Mouse (Mus musculus) lung, embryonic 14.5 days (tissue): ENCODE measurements around the gene Retreg1. TPM values are rescaled to one million over a fixed set of nuclear protein-coding genes. Genes with fewer than 3 reads are reported as not detected.
A peak's percentile ranks its signal among the peaks of the same experiment; 100 is the strongest.

Source experiments
- ATAC-seq: fragments of 200-750 bp; cut with Nextera tagmentation; 2 replicates; pipeline ENCODE4 v1.8.0; 2017; ENCODE audit warnings: mild to moderate bottlenecking, moderate TSS enrichment, moderate library complexity; ENCODE audit not compliant: insufficient read depth
- DNase-seq: peaks from one replicate; pipeline ENCODE4 v3.0.0-alpha.2; 2015
- H3K27ac ChIP-seq: fragments of 300-500 bp; sonication (generic); 2 replicates; pipeline ENCODE4 v1.5.1; 2014; ENCODE audit warnings: low read depth, mild to moderate bottlenecking, moderate library complexity
- H3K27me3 ChIP-seq: fragments of 300-500 bp; sonication (generic); 2 replicates; pipeline ENCODE4 v1.6.1; 2014; ENCODE audit warnings: low read length, control low read depth; ENCODE audit not compliant: insufficient read depth
- H3K36me3 ChIP-seq: fragments of 300-500 bp; sonication (generic); 2 replicates; pipeline ENCODE4 v1.6.1; 2014; ENCODE audit warnings: control low read depth; ENCODE audit not compliant: insufficient read depth
- H3K4me1 ChIP-seq: fragments of 300-500 bp; sonication (generic); 2 replicates; pipeline ENCODE4 v1.6.1; 2014; ENCODE audit warnings: antibody characterized with exemption, control low read depth; ENCODE audit not compliant: insufficient read depth
- H3K4me2 ChIP-seq: fragments of 300-500 bp; sonication (generic); 2 replicates; pipeline ENCODE4 v1.6.1; 2014; ENCODE audit warnings: mild to moderate bottlenecking
- H3K4me3 ChIP-seq: fragments of 300-500 bp; sonication (generic); 2 replicates; pipeline ENCODE4 v1.5.1; 2014; ENCODE audit warnings: low read depth, low read length
- H3K9ac ChIP-seq: fragments of 300-500 bp; sonication (generic); 2 replicates; pipeline ENCODE4 v1.6.1; 2014
- H3K9me3 ChIP-seq: fragments of 300-500 bp; sonication (generic); 2 replicates; pipeline ENCODE4 v1.6.1; 2016; ENCODE audit warnings: low read depth, low read length, control low read depth
- CTCF ChIP-seq: IDR thresholded peaks from 2 replicates; pipeline ENCODE4 v1.5.1; 2016; ENCODE audit warnings: antibody characterized with exemption, low read depth
- WGBS: fragments of 180-500 bp; shearing (Covaris S2); extraction: QIAGEN DNeasy Blood & Tissue Kit; methylation state at CpG from one replicate; pipeline ENCODE4 v1.1.7; 2014; 5-methylcytosine and 5-hydroxymethylcytosine counted together
- polyA plus RNA-seq: library from polyadenylated mRNA; unstranded; fragments of >200 nt; fragmentation: Nextera tagmentation; extraction: Ambion mirVana; gene quantifications from 2 replicates; pipeline ENCODE4 v1.2.1, GENCODE M21; 2014

The Retreg1 gene
- polyA plus RNA-seq, 1 experiment from 2014 or later, result 5.0 TPM

GRCm38 (mm10) chr15:25830426-25830825, 12.6 kb upstream of the Retreg1 start:
- DNase-seq, result no peak
- H3K36me3 ChIP-seq, result no peaks in the 10 kb centered on the region
- no peak overlapping the region for H3K9ac ChIP-seq
- ATAC-seq, result no peak
- no peaks in the 10 kb centered on the region for H3K27me3 ChIP-seq
- H3K4me1 ChIP-seq, result no peaks in the 10 kb centered on the region
- no peak overlapping the region for H3K4me2 ChIP-seq
- no peak for TF ChIP-seq CTCF
- no peak overlapping the region for H3K4me3 ChIP-seq
- H3K27ac ChIP-seq, result no peak overlapping the region
- WGBS, result 52% methylated on average over 2 of the region's 2 CpGs
- H3K9me3 ChIP-seq, result no peaks in the 10 kb centered on the region

GRCm38 (mm10) chr15:25834282-25834681, 8.7 kb upstream of the Retreg1 start:
- H3K27ac ChIP-seq, result no peak overlapping the region
- H3K36me3 ChIP-seq, result no peaks in the 10 kb centered on the region
- no peaks in the 10 kb centered on the region for H3K27me3 ChIP-seq
- no peak overlapping the region for H3K9ac ChIP-seq
- no peak for TF ChIP-seq CTCF
- H3K4me2 ChIP-seq, result no peak overlapping the region
- H3K9me3 ChIP-seq, result no peaks in the 10 kb centered on the region
- WGBS, result 68% methylated on average over 2 of the region's 2 CpGs
- ATAC-seq, result no peak
- DNase-seq, result no peak
- H3K4me1 ChIP-seq, result no peaks in the 10 kb centered on the region
- no peak overlapping the region for H3K4me3 ChIP-seq

GRCm38 (mm10) chr15:25834920-25835674, 7.9 kb upstream of the Retreg1 start:
- Histone ChIP-seq H3K9ac (no peak overlapping the region), H3K27me3 (no peaks in the 10 kb centered on the region), H3K4me2 (no peak overlapping the region), H3K4me3 (no peak overlapping the region), H3K36me3 (no peaks in the 10 kb centered on the region), H3K9me3 (no peaks in the 10 kb centered on the region), H3K4me1 (no peaks in the 10 kb centered on the region), H3K27ac (no peak overlapping the region)
- TF ChIP-seq CTCF, result no peak
- ATAC-seq (no peak), DNase-seq (no peak)
- WGBS, result 81% methylated on average over 17 of the region's 17 CpGs

- Histone ChIP-seq H3K27ac (no peak overlapping the region), H3K4me3 (peak overlapping the region; percentile 70), H3K27me3 (peaks cover 25% of the 10 kb centered on the region; the same call in 1 of the 2 replicates), H3K9me3 (no peaks in the 10 kb centered on the region), H3K4me2 (peak overlapping the region; percentile 90), H3K4me1 (no peaks in the 10 kb centered on the region), H3K36me3 (no peaks in the 10 kb centered on the region), H3K9ac (peak overlapping the region; percentile 65)
- peak; percentile 48 for ATAC-seq
- TF ChIP-seq CTCF, result no peak
- DNase-seq, result no peak
- WGBS, result 9% methylated on average over 16 of the region's 16 CpGs
These were observed 406 bp upstream of the Retreg1 start for GRCm38 (mm10) chr15:25842462-25843085.

- Histone ChIP-seq H3K36me3 (no peaks in the 10 kb centered on the region), H3K4me1 (no peaks in the 10 kb centered on the region), H3K9me3 (no peaks in the 10 kb centered on the region), H3K4me3 (peak overlapping the region; percentile 70), H3K27me3 (peaks cover 25% of the 10 kb centered on the region; the same call in 1 of the 2 replicates), H3K9ac (no peak overlapping the region), H3K4me2 (peak overlapping the region; percentile 90), H3K27ac (no peak overlapping the region)
- DNase-seq, result no peak
- WGBS, result 16% methylated on average over 11 of the region's 11 CpGs
- no peak for TF ChIP-seq CTCF
- no peak for ATAC-seq
These were observed 1.1 kb downstream of the Retreg1 start for GRCm38 (mm10) chr15:25844013-25844570.

- no peak for DNase-seq
- ATAC-seq, result no peak
- Histone ChIP-seq H3K27me3 (peaks cover 25% of the 10 kb centered on the region; the same call in 1 of the 2 replicates), H3K9ac (no peak overlapping the region), H3K9me3 (no peaks in the 10 kb centered on the region), H3K36me3 (no peaks in the 10 kb centered on the region), H3K4me3 (no peak overlapping the region), H3K4me1 (no peaks in the 10 kb centered on the region), H3K4me2 (peak overlapping the region; percentile 90; the same call in 1 of the 2 replicates), H3K27ac (no peak overlapping the region)
- no peak for TF ChIP-seq CTCF
- WGBS, result 43% methylated on average over 4 of the region's 4 CpGs
These were observed 1.8 kb downstream of the Retreg1 start for GRCm38 (mm10) chr15:25844771-25845170.

- Histone ChIP-seq H3K36me3 (no peaks in the 10 kb centered on the region), H3K4me3 (no peak overlapping the region), H3K4me1 (no peaks in the 10 kb centered on the region), H3K9ac (no peak overlapping the region), H3K4me2 (no peak overlapping the region), H3K27ac (no peak overlapping the region), H3K9me3 (no peaks in the 10 kb centered on the region), H3K27me3 (peaks cover 11% of the 10 kb centered on the region; the same call in 1 of the 2 replicates)
- TF ChIP-seq CTCF, result no peak
- 83% methylated on average over 1 of the region's 1 CpGs for WGBS
- DNase-seq, result no peak
- no peak for ATAC-seq
These were observed 4.7 kb downstream of the Retreg1 start for GRCm38 (mm10) chr15:25847576-25848168.
